Mouse (Mus musculus): ENCODE measurements around the gene Pagr1b. TPM values are rescaled to one million over a fixed set of nuclear protein-coding genes. Genes with fewer than 3 reads are reported as not detected.

Gene Pagr1b
- polyA plus RNA-seq, 1 experiment from 2014 or later: not detected

- Histone ChIP-seq H3K27me3 (peaks cover 30% of the 10 kb centered on the region), H3K4me2 (no peak overlapping the region), H3K36me3 (no peaks in the 10 kb centered on the region), H3K4me1 (peaks cover 9% of the 10 kb centered on the region; the same call in 1 of the 2 replicates), H3K27ac (no peak overlapping the region), H3K9me3 (no peaks in the 10 kb centered on the region), H3K9ac (no peak overlapping the region), H3K4me3 (no peak overlapping the region)
- 29% methylated on average over 19 of the region's 19 CpGs for WGBS
- ATAC-seq (ENCODE audit: borderline replicate concordance, extremely low read depth, low FRiP score, low TSS enrichment): no peak
Measured at GRCm38 (mm10) chr7:126963548-126964286, 52.6 kb downstream of the Pagr1b start.

- H3K27ac ChIP-seq: no peak overlapping the region
- ATAC-seq (ENCODE audit: borderline replicate concordance, extremely low read depth, low FRiP score, low TSS enrichment): no peak
- H3K9me3 ChIP-seq: no peaks in the 10 kb centered on the region
- H3K4me3 ChIP-seq: no peak overlapping the region
- H3K27me3 ChIP-seq: peaks cover 30% of the 10 kb centered on the region
- 86% methylated on average over 4 of the region's 4 CpGs for WGBS
- H3K4me1 ChIP-seq: peaks cover 9% of the 10 kb centered on the region; the same call in 1 of the 2 replicates
- H3K4me2 ChIP-seq: no peak overlapping the region
- no peak overlapping the region for H3K9ac ChIP-seq
- no peaks in the 10 kb centered on the region for H3K36me3 ChIP-seq
Measured at GRCm38 (mm10) chr7:126961965-126962364, 54.3 kb downstream of the Pagr1b start.

- WGBS: 77% methylated on average over 5 of the region's 5 CpGs
Measured at GRCm38 (mm10) chr7:126961095-126961494, 55.2 kb downstream of the Pagr1b start.

GRCm38 (mm10) chr7:126959780-126960179 lies 56.5 kb downstream of the Pagr1b start:
- Histone ChIP-seq H3K4me3 (no peak overlapping the region), H3K27ac (no peak overlapping the region), H3K36me3 (no peaks in the 10 kb centered on the region), H3K9ac (no peak overlapping the region), H3K27me3 (peaks cover 30% of the 10 kb centered on the region), H3K4me2 (no peak overlapping the region), H3K9me3 (no peaks in the 10 kb centered on the region), H3K4me1 (peaks cover 9% of the 10 kb centered on the region; the same call in 1 of the 2 replicates)
- WGBS: 48% methylated on average over 9 of the region's 9 CpGs
- ATAC-seq (ENCODE audit: borderline replicate concordance, extremely low read depth, low FRiP score, low TSS enrichment): no peak

More at GRCm38 (mm10) chr7:126961095-126961494, 55.2 kb downstream of the Pagr1b start:
- Histone ChIP-seq H3K9ac (no peak overlapping the region), H3K4me2 (no peak overlapping the region), H3K36me3 (no peaks in the 10 kb centered on the region), H3K4me1 (peaks cover 9% of the 10 kb centered on the region; the same call in 1 of the 2 replicates), H3K27ac (no peak overlapping the region), H3K9me3 (no peaks in the 10 kb centered on the region), H3K4me3 (no peak overlapping the region), H3K27me3 (peaks cover 30% of the 10 kb centered on the region)
- ATAC-seq (ENCODE audit: borderline replicate concordance, extremely low read depth, low FRiP score, low TSS enrichment): no peak

GRCm38 (mm10) chr7:126955125-126955524 lies 61.2 kb downstream of the Pagr1b start:
- H3K4me3 ChIP-seq: no peak overlapping the region
- H3K36me3 ChIP-seq: no peaks in the 10 kb centered on the region
- WGBS: 57% methylated on average over 3 of the region's 3 CpGs
- no peaks in the 10 kb centered on the region for H3K9me3 ChIP-seq
- H3K27ac ChIP-seq: no peak overlapping the region
- H3K4me1 ChIP-seq: peaks cover 11% of the 10 kb centered on the region; the same call in 1 of the 2 replicates
- peaks cover 35% of the 10 kb centered on the region for H3K27me3 ChIP-seq
- no peak overlapping the region for H3K4me2 ChIP-seq
- no peak overlapping the region for H3K9ac ChIP-seq
- no peak for ATAC-seq (ENCODE audit: borderline replicate concordance, extremely low read depth, low FRiP score, low TSS enrichment)

GRCm38 (mm10) chr7:126952646-126953045 lies 63.6 kb downstream of the Pagr1b start:
- H3K27me3 ChIP-seq: peaks cover 38% of the 10 kb centered on the region
- no peak for ATAC-seq (ENCODE audit: borderline replicate concordance, extremely low read depth, low FRiP score, low TSS enrichment)
- WGBS: 0% methylated on average over 6 of the region's 8 CpGs
- peaks cover 12% of the 10 kb centered on the region for H3K4me1 ChIP-seq
- H3K4me2 ChIP-seq: no peak overlapping the region
- H3K9ac ChIP-seq: no peak overlapping the region
- H3K36me3 ChIP-seq: no peaks in the 10 kb centered on the region
- no peak overlapping the region for H3K27ac ChIP-seq
- H3K4me3 ChIP-seq: no peak overlapping the region
- no peaks in the 10 kb centered on the region for H3K9me3 ChIP-seq

- Histone ChIP-seq H3K4me3 (no peak overlapping the region), H3K4me2 (no peak overlapping the region), H3K9ac (no peak overlapping the region), H3K4me1 (peaks cover 12% of the 10 kb centered on the region), H3K27ac (no peak overlapping the region), H3K27me3 (peaks cover 38% of the 10 kb centered on the region), H3K9me3 (no peaks in the 10 kb centered on the region), H3K36me3 (no peaks in the 10 kb centered on the region)
- no peak for ATAC-seq (ENCODE audit: borderline replicate concordance, extremely low read depth, low FRiP score, low TSS enrichment)
- 33% methylated on average over 4 of the region's 4 CpGs for WGBS
Measured at GRCm38 (mm10) chr7:126951741-126952140, 64.5 kb downstream of the Pagr1b start.

Small RNAs within 50 kb of the gene (microRNA-seq; reads per million reads assigned to microRNA genes)
- not detected for gene Gm44343

Other genes starting within 250 kb of the Pagr1b start
- 90.3 and 96.2 TPM in 2 replicates for gene Ypel3, start 239.5 kb downstream of the Pagr1b start, polyA plus RNA-seq (2015; fragmentation: Nextera tagmentation; extraction: Ambion mirVana)
- gene Tbx6, start 235.0 kb downstream of the Pagr1b start, polyA plus RNA-seq (2015; fragmentation: Nextera tagmentation; extraction: Ambion mirVana): 0.26 and 0.51 TPM in 2 replicates
- 260 and 262 TPM in 2 replicates for gene Ppp4c, start 224.0 kb downstream of the Pagr1b start, polyA plus RNA-seq (2015; fragmentation: Nextera tagmentation; extraction: Ambion mirVana)
- gene Fam57b, start 218.8 kb downstream of the Pagr1b start, polyA plus RNA-seq (2015; fragmentation: Nextera tagmentation; extraction: Ambion mirVana): 0.10 and 0.19 TPM in 2 replicates
- gene 4930451I11Rik, start 184.8 kb downstream of the Pagr1b start, polyA plus RNA-seq (2015; fragmentation: Nextera tagmentation; extraction: Ambion mirVana): not detected in 2 replicates
- gene Doc2a, start 169.1 kb downstream of the Pagr1b start, polyA plus RNA-seq (2015; fragmentation: Nextera tagmentation; extraction: Ambion mirVana): 0.81 and 1.1 TPM in 2 replicates
- gene Hirip3, start 154.5 kb downstream of the Pagr1b start, polyA plus RNA-seq (2015; fragmentation: Nextera tagmentation; extraction: Ambion mirVana): 31.6 and 34.4 TPM in 2 replicates
- gene Ino80e, start 154.1 kb downstream of the Pagr1b start, polyA plus RNA-seq (2015; fragmentation: Nextera tagmentation; extraction: Ambion mirVana): 76.6 and 78.3 TPM in 2 replicates
- 48.0 and 55.0 TPM in 2 replicates for gene Taok2, start 131.8 kb downstream of the Pagr1b start, polyA plus RNA-seq (2015; fragmentation: Nextera tagmentation; extraction: Ambion mirVana)
- gene Tmem219, start 93.6 kb downstream of the Pagr1b start, polyA plus RNA-seq (2015; fragmentation: Nextera tagmentation; extraction: Ambion mirVana): 31.6 and 32.9 TPM in 2 replicates
- 13.6 and 15.0 TPM in 2 replicates for gene Kctd13, start 87.6 kb downstream of the Pagr1b start, polyA plus RNA-seq (2015; fragmentation: Nextera tagmentation; extraction: Ambion mirVana)
- gene Asphd1, start 66.9 kb downstream of the Pagr1b start, polyA plus RNA-seq (2015; fragmentation: Nextera tagmentation; extraction: Ambion mirVana): 0.09 TPM in 1 of 2 replicates, not detected in the other
- 0.16 and 0.89 TPM in 2 replicates for gene Sez6l2, start 65.9 kb downstream of the Pagr1b start, polyA plus RNA-seq (2015; fragmentation: Nextera tagmentation; extraction: Ambion mirVana)
- 110 and 117 TPM in 2 replicates for gene Cdipt, start 40.6 kb downstream of the Pagr1b start, polyA plus RNA-seq (2015; fragmentation: Nextera tagmentation; extraction: Ambion mirVana)
- gene Cdiptos, start 40.4 kb downstream of the Pagr1b start, polyA plus RNA-seq (2015; fragmentation: Nextera tagmentation; extraction: Ambion mirVana): 1.3 and 2.1 TPM in 2 replicates
- 13.0 and 13.9 TPM in 2 replicates for gene Mvp, start 1.9 kb downstream of the Pagr1b start, polyA plus RNA-seq (2015; fragmentation: Nextera tagmentation; extraction: Ambion mirVana)
- 63.5 and 86.1 TPM in 2 replicates for gene Pagr1a, start 868 bp upstream of the Pagr1b start, polyA plus RNA-seq (2015; fragmentation: Nextera tagmentation; extraction: Ambion mirVana)
- gene Gm42742, start 4.6 kb upstream of the Pagr1b start, polyA plus RNA-seq (2015; fragmentation: Nextera tagmentation; extraction: Ambion mirVana): 23.7 and 46.1 TPM in 2 replicates
- gene Prrt2, start 4.7 kb upstream of the Pagr1b start, polyA plus RNA-seq (2015; fragmentation: Nextera tagmentation; extraction: Ambion mirVana): 3.0 and 3.9 TPM in 2 replicates
- 73.0 and 73.3 TPM in 2 replicates for gene Maz, start 10.6 kb upstream of the Pagr1b start, polyA plus RNA-seq (2015; fragmentation: Nextera tagmentation; extraction: Ambion mirVana)
- gene Kif22, start 26.0 kb upstream of the Pagr1b start, polyA plus RNA-seq (2015; fragmentation: Nextera tagmentation; extraction: Ambion mirVana): 158 and 165 TPM in 2 replicates
- gene Zg16, start 70.8 kb upstream of the Pagr1b start, polyA plus RNA-seq (2015; fragmentation: Nextera tagmentation; extraction: Ambion mirVana): not detected in 2 replicates
- 7.7 and 10.1 TPM in 2 replicates for gene AI467606, start 74.9 kb upstream of the Pagr1b start, polyA plus RNA-seq (2015; fragmentation: Nextera tagmentation; extraction: Ambion mirVana)
- gene Qprt, start 105.7 kb upstream of the Pagr1b start, polyA plus RNA-seq (2015; fragmentation: Nextera tagmentation; extraction: Ambion mirVana): 0.64 and 1.0 TPM in 2 replicates
- 0.24 and 0.47 TPM in 2 replicates for gene Spn, start 121.3 kb upstream of the Pagr1b start, polyA plus RNA-seq (2015; fragmentation: Nextera tagmentation; extraction: Ambion mirVana)
- gene Cd2bp2, start 179.6 kb upstream of the Pagr1b start, polyA plus RNA-seq (2015; fragmentation: Nextera tagmentation; extraction: Ambion mirVana): 61.7 and 63.6 TPM in 2 replicates
- gene Tbc1d10b, start 192.0 kb upstream of the Pagr1b start, polyA plus RNA-seq (2015; fragmentation: Nextera tagmentation; extraction: Ambion mirVana): 27.0 and 29.8 TPM in 2 replicates
- gene Mylpf, start 192.4 kb upstream of the Pagr1b start, polyA plus RNA-seq (2015; fragmentation: Nextera tagmentation; extraction: Ambion mirVana): 14.0 and 21.2 TPM in 2 replicates
- gene Zfp553, start 216.6 kb upstream of the Pagr1b start, polyA plus RNA-seq (2015; fragmentation: Nextera tagmentation; extraction: Ambion mirVana): 36.8 and 37.4 TPM in 2 replicates
- 21.7 and 28.9 TPM in 2 replicates for gene Sept1, start 216.6 kb upstream of the Pagr1b start, polyA plus RNA-seq (2015; fragmentation: Nextera tagmentation; extraction: Ambion mirVana)
- gene Zfp771, start 227.8 kb upstream of the Pagr1b start, polyA plus RNA-seq (2015; fragmentation: Nextera tagmentation; extraction: Ambion mirVana): 61.9 and 63.0 TPM in 2 replicates
- gene Dctpp1, start 244.2 kb upstream of the Pagr1b start, polyA plus RNA-seq (2015; fragmentation: Nextera tagmentation; extraction: Ambion mirVana): 161 and 190 TPM in 2 replicates